Mouse (Mus musculus) erythroid progenitor cell, adult 5-6 weeks (primary cell): ENCODE measurements around the gene Dolk. TPM values are rescaled to one million over a fixed set of nuclear protein-coding genes. Genes with fewer than 3 reads are reported as not detected.

Experiments
- ATAC-seq: replicated peaks from 2 replicates; pipeline ENCODE4 v1.8.0; 2016; ENCODE audit warnings: moderate number of reproducible peaks, mild to moderate bottlenecking, moderate TSS enrichment, inconsistent platforms; ENCODE audit not compliant: poor library complexity, low FRiP score, severe bottlenecking
- total RNA-seq, 2 experiments: library from RNA; stranded (forward) in 1 of 2; stranded (reverse) in 1 of 2; fragments of 150-400 nt in 1 of 2; fragments of 186-747, 209-891 nt in 1 of 2; gene quantifications; 2 replicates each; pipeline versions ENCODE4 v1.2.3 to v1.2.4; 2015 to 2017; ENCODE audit warnings: low replicate concordance in 2 of 2

Dolk gene
- total RNA-seq, 2 experiments from 2014 or later = 1.3 TPM; not detected in 1

GRCm38 (mm10) chr2:30252521-30252920 lies 33.6 kb downstream of the Dolk start:
- ATAC-seq = no peak

DNA sequence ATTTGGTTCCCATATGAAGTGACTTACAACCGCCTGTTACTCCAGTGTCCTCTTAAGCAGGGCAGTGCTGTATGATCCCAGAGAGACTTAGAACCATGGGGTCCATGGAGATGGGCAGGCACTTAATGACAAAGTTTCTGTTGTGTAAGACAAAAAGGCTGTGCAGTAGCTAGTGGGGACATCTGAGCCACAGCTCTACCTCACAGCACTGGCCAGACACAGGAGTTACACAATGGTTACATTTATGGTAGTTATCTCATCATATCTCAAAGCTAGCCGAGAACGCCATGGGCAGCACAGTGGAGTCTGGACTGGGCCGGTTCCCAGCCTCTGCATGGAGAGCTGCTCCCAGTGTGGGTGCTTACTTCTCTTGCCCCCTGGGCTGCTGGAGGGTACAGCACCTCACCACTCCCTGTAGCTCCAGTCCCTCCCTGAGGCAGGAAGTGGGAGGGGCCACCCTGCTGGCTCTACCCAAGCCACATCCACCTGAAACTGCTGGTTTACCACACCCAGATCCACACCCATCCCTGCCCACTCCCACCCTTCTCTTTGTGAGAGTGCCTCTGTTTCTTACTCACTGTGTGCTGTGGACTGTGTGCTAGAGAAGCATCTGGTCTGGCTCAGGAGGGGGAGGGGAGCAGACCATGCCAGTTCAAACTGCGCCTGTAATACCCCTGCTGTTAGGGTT lies 34.6 kb downstream of the Dolk start:
- peak; percentile 48 for ATAC-seq

GRCm38 (mm10) chr2:30250166-30251128 lies 35.7 kb downstream of the Dolk start:
- ATAC-seq = no peak

DNA sequence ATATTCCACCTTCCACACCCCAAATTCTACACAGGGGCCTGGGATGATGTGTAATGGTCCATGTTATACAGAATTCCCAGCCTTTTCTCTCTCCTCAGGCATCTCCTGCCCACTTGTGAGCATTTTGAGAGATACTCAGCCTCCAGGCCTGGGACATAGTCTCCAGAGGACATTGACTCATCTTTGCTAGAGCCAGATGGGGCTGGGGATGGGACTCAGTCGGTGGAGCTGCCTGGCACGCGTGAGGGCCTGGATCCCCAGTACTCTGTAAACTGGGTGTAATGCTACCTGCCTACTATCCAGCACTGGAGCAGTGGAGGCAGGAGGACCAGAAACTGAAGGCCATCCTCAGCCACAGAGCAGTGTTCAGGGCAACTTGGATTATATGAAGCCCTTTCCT lies 37.0 kb downstream of the Dolk start:
- ATAC-seq = no peak

DNA sequence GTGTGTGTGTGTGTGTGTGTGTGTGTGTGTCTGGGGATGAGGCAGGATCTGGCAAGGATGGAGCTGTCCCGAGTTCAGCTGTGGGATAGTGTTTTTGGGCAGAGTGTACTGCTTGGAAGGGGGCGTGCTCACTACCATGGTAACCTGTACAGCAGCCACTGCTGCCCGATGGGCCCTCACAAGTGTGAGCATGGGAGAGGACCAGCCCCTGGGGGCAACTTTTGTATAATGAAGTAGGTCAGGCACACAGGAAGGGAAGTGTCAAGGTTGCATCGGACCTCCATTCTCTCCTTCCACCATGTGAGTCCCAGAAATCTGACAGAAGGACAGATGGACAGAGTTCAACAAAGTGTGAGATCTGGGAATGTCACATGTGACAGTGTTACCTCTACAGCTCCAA lies 38.5 kb downstream of the Dolk start:
- ATAC-seq = no peak

DNA sequence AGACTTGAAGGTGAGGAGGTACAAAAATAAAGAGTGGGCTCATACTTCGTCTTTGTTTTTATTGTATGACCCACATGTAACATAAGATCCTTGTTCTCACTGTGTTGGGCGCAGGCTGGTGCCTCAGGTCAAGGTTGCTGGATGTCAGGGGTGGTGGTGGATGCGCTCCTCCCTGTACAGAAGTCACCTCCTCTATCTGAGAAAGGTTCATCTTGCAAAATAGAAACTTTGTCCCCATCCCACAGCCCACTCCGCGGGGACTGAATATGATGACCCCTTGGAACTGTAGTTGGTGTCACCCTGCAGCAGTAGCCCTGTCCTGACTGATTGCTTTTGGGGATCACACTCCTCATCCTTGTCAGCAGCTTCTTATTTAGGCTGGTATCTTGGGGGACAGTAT lies 39.1 kb downstream of the Dolk start:
- no peak for ATAC-seq

DNA sequence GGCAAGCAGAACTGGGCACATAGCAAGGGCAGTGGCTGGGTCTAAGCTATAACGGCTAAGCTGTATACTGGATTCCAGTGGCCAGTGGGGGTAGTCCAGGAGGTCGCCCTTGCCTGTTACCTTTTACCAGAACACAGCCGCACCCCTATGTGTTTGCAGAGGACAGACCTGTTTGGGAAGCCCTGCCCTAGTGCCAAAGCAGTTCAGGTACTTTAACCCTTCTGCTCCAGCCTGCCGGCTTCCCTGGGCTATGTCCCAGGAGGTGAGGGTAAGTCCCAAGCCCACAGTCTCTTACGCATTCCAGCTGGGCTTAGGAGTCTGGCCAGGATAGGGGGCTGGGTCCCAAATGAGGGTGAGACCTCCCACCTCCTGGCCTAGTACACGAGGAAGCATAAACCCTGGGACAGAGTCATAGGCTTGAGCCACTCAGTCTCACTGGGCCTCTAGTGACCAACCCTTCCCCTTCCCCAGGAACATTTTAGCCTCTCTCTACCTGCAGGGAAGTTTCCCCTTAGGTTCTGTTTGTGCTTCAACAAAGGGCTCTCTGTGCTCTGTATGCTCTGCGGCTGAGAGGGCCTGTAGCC lies 41.4 kb downstream of the Dolk start:
- ATAC-seq = no peak

GRCm38 (mm10) chr2:30243391-30243790 lies 42.7 kb downstream of the Dolk start:
- ATAC-seq = no peak

GRCm38 (mm10) chr2:30242509-30242908 lies 43.6 kb downstream of the Dolk start:
- no peak for ATAC-seq

DNA sequence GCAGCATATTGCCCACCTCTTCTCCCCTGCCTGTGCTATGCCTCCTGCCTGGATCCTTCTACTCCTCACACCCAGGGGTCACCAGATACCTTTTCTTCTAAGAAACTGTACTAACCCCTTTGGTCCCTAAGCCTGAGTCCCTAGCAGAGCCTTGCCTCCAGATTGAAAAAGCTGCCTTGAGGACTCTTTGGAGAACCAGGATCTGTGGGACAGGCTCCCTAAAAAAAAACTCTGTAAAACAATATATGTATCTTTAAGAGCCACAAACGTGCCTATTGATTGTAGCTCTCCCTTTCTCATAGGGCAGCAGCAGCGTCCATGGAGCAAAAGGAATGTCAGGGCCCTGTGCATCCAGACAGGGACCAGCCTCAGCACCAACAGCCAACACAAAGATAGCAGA lies 45.9 kb downstream of the Dolk start, which contains the start of gene Gm28035:
Gene Gm28035, plus strand, starts transcription at position 301 of the 400 bp plus-strand sequence.
- no peak for ATAC-seq

GRCm38 (mm10) chr2:30239777-30240176 lies 46.4 kb downstream of the Dolk start:
- ATAC-seq = peak; percentile 67

DNA sequence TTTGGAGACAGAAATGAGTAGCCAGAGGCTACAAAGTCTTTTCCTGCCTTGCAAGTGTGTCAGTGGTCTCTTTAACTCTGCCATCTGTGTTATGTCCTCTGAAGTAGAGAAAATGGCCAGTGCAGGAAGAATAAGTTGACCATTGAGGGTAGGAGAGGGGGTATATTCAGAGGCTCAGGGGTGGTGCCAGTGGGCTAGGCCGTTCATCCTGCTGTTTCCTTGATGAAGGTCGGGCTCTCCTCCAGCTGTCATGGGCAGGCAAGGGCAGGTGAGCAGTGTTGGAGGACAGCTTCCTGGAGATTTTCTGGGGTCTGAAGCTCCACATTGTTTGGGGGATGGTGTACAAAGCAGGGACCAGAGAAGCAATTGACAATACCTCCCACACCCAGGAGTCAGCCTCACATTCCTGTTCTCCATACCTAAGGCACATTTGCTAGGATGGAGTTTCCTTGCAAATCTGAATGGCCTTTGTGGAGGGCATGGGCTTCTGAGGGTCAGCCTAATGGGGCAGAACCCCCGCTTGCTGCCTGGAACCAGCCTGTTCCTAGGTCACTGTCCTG lies 47.1 kb downstream of the Dolk start:
- no peak for ATAC-seq

- peak; percentile 30 for ATAC-seq
Measured at GRCm38 (mm10) chr2:30237881-30238280, 48.3 kb downstream of the Dolk start.

DNA sequence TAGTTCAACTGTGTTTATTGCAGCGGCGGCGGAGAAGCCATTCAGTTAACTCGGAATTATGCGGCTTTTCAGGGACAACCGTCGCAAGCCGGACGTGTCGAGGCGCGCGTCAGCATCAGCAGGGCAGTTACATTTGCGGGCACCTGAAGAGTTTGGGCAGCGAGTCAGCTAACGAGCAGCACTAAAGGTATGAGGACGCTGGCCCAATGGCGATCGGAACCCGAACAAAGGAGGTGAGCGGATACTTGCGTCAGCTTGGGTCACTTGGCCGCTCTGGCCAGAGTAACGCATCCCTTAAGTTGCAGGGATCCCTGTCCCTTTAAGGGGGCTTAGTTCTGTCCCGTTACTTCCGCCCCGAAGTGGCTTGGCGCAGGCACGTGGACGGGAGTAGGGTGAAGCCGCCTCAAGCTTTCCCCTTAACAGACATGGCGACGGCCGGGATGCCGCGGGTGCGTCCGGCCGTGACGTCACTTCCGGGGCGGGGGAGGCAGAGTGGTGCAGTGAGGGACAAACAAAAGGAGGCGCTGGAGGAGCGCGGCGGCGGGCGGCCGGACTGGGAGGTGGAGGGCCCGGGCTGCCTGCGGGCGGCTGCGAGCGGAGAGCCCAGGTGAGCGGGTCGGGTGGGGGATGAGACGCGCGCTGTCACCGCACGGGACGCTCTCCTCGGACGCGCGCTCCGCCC lies 48.8 kb downstream of the Dolk start, which contains the start of gene Lrrc8a:
Gene Lrrc8a, plus strand, starts transcription at position 517 of the 682 bp plus-strand sequence.
- ATAC-seq = peak; percentile 86

DNA sequence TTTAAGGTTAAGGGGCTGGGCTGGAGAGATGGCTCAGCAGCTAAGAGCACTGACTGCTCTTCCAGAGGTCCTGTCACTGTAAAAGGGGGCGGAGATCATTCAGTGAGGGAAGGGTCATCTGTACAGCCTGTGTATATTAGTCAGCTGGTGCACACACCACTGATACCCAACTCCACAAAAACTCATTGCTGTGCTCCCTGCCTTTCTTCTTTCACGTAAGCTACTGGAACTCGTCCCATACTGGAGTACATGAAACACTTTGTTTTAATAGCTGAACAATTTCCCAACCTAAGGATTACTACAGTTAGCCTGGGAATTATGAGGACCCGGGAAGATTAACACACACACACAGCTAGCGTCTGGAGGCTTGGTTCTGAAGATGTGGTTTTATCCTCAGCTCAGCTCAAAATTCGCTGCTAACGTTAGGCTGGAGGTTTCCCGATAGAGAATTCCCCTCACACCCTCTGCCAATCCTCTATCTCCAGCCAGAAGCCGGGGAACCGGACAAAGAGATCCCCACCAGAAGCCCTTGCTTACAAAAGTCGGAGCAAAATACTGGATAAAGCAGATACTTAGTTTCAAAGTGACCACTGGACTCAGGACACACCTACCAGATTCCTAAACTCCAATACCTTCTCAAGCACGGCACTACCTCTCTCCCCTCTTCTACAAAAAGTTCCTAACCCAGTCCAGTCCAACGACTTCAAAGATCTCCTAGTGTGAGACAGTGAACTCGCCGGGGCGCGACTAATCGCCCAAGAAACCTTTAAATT lies 49.5 kb downstream of the Dolk start:
- 0 out of 2 replicates have a peak, but pooled peaks have one; percentile 0 for ATAC-seq

DNA sequence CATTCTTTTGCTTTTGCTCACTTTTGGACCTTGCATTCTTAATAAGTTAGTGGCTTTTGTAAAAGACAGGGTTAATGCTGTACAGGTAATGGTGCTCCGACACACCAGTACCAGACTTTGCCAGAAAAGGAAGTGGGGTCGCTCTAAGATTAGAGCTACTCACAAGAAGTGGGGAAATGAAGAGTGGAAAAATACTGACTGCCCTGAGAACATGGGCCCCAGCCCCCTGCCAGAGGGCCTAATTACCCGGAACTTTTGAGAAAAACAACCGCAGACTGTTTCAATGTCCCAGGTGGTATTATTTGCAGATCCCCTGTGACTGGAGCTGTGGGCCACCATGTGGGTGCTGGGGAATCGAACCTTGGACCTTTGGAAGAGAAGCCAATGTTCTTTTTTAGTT lies 50.5 kb downstream of the Dolk start:
- no peak for ATAC-seq
